Mouse (Mus musculus): ENCODE measurements at regions not wholly inside any gene's neighbourhood (a gene's known extent, or its start where the extent isn't known, plus 50 kb on each side); places are given as distances from the start of the nearest gene placed in this dataset.
"Not testable (repeated sequence)": the region's sequence is repeated elsewhere in the genome, so short reads cannot be mapped to it uniquely, and the experiment has no call there.

DNA sequence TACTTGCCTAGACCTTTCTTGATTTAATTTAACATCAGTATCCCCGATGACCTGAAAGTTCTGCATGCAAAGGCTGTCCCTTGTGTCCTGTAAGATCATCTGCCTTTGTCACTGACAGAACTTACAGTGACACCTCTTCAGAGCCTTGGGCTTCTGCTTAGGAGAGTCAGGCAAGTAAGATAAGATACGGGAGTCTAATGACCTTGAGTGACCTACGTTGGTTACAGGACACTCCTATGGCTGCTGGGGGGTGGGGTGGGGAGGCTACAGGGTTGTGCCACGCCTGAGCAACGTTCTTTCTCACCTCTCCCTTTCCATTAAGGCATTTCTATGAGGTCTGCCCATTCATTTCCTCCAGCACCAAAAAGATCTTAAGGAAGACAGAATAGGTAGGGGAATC lies 69.1 kb upstream of the Gadl1 start:
- no peak for ATAC-seq
- Histone ChIP-seq H3K36me3 (ENCODE audit: control insufficient read depth, insufficient read depth) (no peaks in the 10 kb centered on the region), H3K9ac (replicated peaks; ENCODE audit: low read depth, low read length) (no peak overlapping the region), H3K9me3 (ENCODE audit: control insufficient read depth, low read length) (no peaks in the 10 kb centered on the region), H3K27me3 (replicated peaks; ENCODE audit: control insufficient read depth, insufficient read depth, low read length) (no peaks in the 10 kb centered on the region), H3K4me1 (replicated peaks; ENCODE audit: control insufficient read depth, insufficient read depth, low read length) (no peaks in the 10 kb centered on the region), H3K4me2 (ENCODE audit: low read length) (no peak overlapping the region), H3K27ac (ENCODE audit: low read length) (no peak overlapping the region), H3K4me3 (replicated peaks; ENCODE audit: low read length) (no peak overlapping the region)
- 81% methylated on average over 5 of the region's 5 CpGs for WGBS

DNA sequence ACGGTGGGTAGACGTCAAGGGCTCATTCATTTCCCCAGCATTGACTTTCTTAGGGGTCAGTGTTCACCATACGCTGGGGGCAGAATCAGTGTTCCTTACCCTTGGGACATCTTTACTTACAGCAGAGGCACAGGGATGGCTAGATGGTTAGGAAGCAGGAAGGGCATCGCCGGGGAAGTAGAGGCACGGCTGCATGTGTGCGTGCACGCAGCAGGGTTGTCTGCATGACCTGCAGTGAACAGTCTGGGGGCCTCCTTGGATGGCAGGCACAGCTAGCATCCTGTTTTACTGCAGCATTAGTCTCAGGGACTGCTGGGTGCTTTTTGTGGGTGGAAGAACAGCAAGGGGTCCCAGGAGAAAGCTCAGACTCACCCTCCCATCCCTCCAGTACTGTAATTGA lies 68.5 kb upstream of the Gadl1 start:
- H3K27me3 ChIP-seq (replicated peaks; ENCODE audit: control insufficient read depth, insufficient read depth, low read length) = no peaks in the 10 kb centered on the region
- H3K4me2 ChIP-seq (ENCODE audit: low read length) = no peak overlapping the region
- no peaks in the 10 kb centered on the region for H3K9me3 ChIP-seq (ENCODE audit: control insufficient read depth, low read length)
- ATAC-seq = no peak
- H3K27ac ChIP-seq (ENCODE audit: low read length) = no peak overlapping the region
- no peak overlapping the region for H3K9ac ChIP-seq (replicated peaks; ENCODE audit: low read depth, low read length)
- H3K36me3 ChIP-seq (ENCODE audit: control insufficient read depth, insufficient read depth) = no peaks in the 10 kb centered on the region
- no peaks in the 10 kb centered on the region for H3K4me1 ChIP-seq (replicated peaks; ENCODE audit: control insufficient read depth, insufficient read depth, low read length)
- H3K4me3 ChIP-seq (replicated peaks; ENCODE audit: low read length) = no peak overlapping the region
- WGBS = 75% methylated on average over 8 of the region's 8 CpGs

DNA sequence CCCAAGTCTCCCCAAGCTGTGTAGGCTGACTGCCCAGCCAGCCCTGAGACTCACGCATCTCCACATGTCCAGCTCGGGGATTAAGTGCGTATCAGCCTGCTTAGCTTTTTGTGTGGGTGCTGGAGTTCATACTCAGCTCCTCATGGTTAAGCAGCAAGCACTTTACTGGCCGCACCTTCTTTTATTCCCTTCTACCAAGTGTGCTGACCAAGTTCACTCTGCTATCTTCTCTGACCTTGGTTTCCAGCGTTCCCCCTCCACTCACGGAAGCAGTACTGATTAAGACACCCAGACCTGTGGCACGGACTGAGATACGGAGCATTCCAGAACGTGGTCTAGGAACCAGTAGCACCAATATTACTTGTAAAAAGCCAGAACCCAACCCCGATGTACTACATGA lies 67.6 kb upstream of the Gadl1 start:
- H3K27ac ChIP-seq (ENCODE audit: low read length) = no peak overlapping the region
- WGBS = 84% methylated on average over 10 of the region's 10 CpGs
- no peak overlapping the region for H3K4me2 ChIP-seq (ENCODE audit: low read length)
- no peaks in the 10 kb centered on the region for H3K9me3 ChIP-seq (ENCODE audit: control insufficient read depth, low read length)
- H3K4me3 ChIP-seq (replicated peaks; ENCODE audit: low read length) = no peak overlapping the region
- H3K36me3 ChIP-seq (ENCODE audit: control insufficient read depth, insufficient read depth) = no peaks in the 10 kb centered on the region
- H3K27me3 ChIP-seq (replicated peaks; ENCODE audit: control insufficient read depth, insufficient read depth, low read length) = no peaks in the 10 kb centered on the region
- no peaks in the 10 kb centered on the region for H3K4me1 ChIP-seq (replicated peaks; ENCODE audit: control insufficient read depth, insufficient read depth, low read length)
- no peak overlapping the region for H3K9ac ChIP-seq (replicated peaks; ENCODE audit: low read depth, low read length)
- no peak for ATAC-seq

DNA sequence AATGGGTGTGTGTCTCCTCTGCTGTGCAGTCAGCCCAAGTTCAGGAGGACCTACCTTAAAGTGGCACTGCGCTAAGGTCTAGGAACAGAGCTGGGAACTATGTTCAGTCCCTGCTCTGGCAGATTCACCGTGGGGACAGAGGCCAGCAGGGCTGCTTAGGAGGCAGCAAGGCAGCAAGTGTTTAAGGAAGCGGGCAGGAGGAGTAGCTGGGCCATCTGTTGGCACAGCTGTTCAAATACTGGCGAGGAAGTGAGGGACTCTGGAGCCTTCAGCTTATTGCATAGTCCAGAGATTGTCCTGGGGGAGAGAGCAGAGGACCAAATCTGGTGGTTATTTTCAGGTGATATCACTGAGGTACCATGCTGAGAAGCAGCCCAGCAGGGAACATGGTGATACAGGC lies 64.9 kb upstream of the Gadl1 start:
- Histone ChIP-seq H3K4me1 (replicated peaks; ENCODE audit: control insufficient read depth, insufficient read depth, low read length) (no peaks in the 10 kb centered on the region), H3K4me2 (ENCODE audit: low read length) (no peak overlapping the region), H3K27me3 (replicated peaks; ENCODE audit: control insufficient read depth, insufficient read depth, low read length) (no peaks in the 10 kb centered on the region), H3K36me3 (ENCODE audit: control insufficient read depth, insufficient read depth) (no peaks in the 10 kb centered on the region), H3K9me3 (ENCODE audit: control insufficient read depth, low read length) (no peaks in the 10 kb centered on the region), H3K27ac (ENCODE audit: low read length) (no peak overlapping the region), H3K4me3 (replicated peaks; ENCODE audit: low read length) (no peak overlapping the region), H3K9ac (replicated peaks; ENCODE audit: low read depth, low read length) (no peak overlapping the region)
- no peak for ATAC-seq
- 58% methylated on average over 4 of the region's 4 CpGs for WGBS

DNA sequence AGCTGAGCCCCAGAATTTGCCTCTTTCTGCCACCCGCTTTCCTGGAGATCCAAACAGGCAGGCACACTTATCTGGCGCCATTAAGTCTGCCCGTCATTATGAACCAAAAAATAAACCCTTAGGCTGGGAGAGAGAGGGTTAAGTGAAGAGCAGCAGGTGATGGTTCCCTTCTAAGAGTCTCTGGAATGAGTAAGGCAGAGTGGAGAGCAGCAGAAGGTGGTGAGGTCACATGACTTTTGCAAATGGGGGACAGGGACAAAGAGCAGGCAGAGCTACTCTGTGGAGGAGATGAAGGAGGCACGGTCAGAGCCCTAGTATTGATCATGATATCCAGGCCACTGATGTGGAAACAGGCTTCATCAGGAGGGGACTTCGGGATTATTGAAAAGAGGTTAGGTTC lies 64.2 kb upstream of the Gadl1 start:
- 74% methylated on average over 5 of the region's 5 CpGs for WGBS
- Histone ChIP-seq H3K4me2 (ENCODE audit: low read length) (no peak overlapping the region), H3K4me1 (replicated peaks; ENCODE audit: control insufficient read depth, insufficient read depth, low read length) (no peaks in the 10 kb centered on the region), H3K9me3 (ENCODE audit: control insufficient read depth, low read length) (no peaks in the 10 kb centered on the region), H3K27me3 (replicated peaks; ENCODE audit: control insufficient read depth, insufficient read depth, low read length) (no peaks in the 10 kb centered on the region), H3K9ac (replicated peaks; ENCODE audit: low read depth, low read length) (no peak overlapping the region), H3K27ac (ENCODE audit: low read length) (no peak overlapping the region), H3K36me3 (ENCODE audit: control insufficient read depth, insufficient read depth) (no peaks in the 10 kb centered on the region), H3K4me3 (replicated peaks; ENCODE audit: low read length) (no peak overlapping the region)
- ATAC-seq = no peak

DNA sequence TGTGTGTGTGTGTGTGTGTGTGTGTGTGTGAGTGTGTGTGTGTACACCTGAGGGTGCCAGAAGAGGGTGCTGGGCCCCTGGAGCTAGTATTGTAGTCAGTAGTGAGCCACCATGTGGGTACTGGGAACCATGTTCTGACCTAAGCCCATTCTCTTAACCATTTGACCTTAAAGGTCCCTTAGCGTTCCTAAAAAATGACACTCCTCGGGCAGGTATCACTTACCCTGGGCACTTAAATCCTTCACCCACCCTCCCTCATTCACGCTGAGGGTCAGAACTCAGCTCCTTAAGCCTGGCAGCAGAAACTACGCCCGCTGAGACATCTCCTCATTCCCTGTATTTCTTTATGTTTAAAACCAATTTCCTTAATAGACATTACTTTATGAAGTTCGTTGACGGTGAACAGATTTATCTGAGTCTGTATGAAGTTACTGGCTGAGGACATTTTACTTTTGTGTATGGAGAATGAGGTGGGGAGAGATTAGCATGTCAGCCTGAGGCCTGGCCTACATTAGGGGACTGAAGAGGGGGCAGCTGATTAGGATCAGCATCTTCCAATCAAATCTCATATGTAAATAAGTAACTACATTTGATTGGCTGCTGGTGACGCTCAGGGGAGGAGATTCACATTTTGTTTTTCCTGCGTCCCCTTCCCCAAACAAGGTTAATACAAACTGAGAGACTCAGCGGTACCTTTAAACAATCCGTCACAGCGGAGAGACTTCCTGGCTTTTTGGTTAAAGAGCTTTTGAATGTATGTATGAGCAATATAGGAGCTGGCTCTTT lies 61.8 kb upstream of the Gadl1 start:
- Histone ChIP-seq H3K4me2 (ENCODE audit: low read length) (peak overlapping the region; percentile 46), H3K27me3 (replicated peaks; ENCODE audit: control insufficient read depth, insufficient read depth, low read length) (no peaks in the 10 kb centered on the region), H3K9ac (replicated peaks; ENCODE audit: low read depth, low read length) (no peak overlapping the region), H3K4me1 (replicated peaks; ENCODE audit: control insufficient read depth, insufficient read depth, low read length) (no peaks in the 10 kb centered on the region), H3K36me3 (ENCODE audit: control insufficient read depth, insufficient read depth) (no peaks in the 10 kb centered on the region), H3K4me3 (replicated peaks; ENCODE audit: low read length) (peak overlapping the region; percentile 27; the same call in 1 of the 2 replicates), H3K27ac (ENCODE audit: low read length) (no peak overlapping the region), H3K9me3 (ENCODE audit: control insufficient read depth, low read length) (no peaks in the 10 kb centered on the region)
- 39% methylated on average over 12 of the region's 12 CpGs for WGBS
- ATAC-seq = peak; percentile 94

DNA sequence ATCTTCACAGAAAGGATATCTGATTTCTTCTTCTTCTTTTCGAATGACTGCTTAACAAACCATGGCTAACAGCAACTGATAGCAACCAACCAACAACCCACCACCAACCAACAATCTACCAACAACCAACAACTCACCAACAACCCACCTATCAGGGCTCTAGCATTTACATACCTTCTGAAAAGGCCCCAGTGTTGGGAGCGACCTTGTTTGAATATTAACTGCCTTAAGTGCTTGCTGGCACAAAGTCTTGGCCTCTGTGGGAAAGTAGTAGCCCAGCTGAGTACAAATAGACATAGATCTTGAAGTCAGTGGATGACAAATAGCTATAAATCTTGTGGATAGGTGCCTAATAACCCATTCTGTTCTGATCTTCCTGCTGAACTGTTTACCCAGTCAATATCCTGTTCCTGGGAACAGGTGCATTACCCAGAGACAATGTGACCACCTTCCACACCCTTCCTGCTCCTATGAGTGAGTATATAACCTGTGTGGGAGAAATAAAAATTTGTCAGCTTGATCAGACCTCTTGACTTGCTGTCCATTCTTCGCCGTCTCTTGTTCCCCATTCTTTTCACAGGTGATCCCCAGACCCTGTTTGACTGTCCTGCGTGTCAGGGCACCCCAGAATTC lies 55.9 kb upstream of the Gadl1 start:
- H3K27me3 ChIP-seq (replicated peaks; ENCODE audit: control insufficient read depth, insufficient read depth, low read length); H3K4me2 ChIP-seq (ENCODE audit: low read length); ATAC-seq; H3K9me3 ChIP-seq (ENCODE audit: control insufficient read depth, low read length); H3K4me1 ChIP-seq (replicated peaks; ENCODE audit: control insufficient read depth, insufficient read depth, low read length); H3K27ac ChIP-seq (ENCODE audit: low read length); H3K4me3 ChIP-seq (replicated peaks; ENCODE audit: low read length); H3K36me3 ChIP-seq (ENCODE audit: control insufficient read depth, insufficient read depth); H3K9ac ChIP-seq (replicated peaks; ENCODE audit: low read depth, low read length): not testable (repeated sequence)
- 83% methylated on average over 5 of the region's 5 CpGs for WGBS

DNA sequence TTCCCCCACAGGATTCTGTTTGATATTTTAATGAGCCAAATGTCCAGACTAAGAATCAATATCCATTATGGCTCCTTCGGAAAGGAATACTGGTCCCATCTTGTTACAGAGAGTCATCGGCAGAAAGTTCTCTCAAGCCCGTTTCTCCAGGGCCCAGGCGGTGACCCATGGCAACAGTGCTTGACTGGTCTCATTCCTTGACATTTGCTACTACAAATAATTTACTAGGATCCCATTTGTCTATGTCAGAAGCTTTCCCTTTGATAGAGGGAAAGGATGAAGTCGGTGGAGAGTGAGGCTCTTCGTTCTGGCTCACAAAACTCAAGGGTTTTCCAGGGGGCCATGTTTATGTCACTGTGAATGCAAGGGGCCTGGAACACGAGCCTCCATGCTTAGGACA lies 52.0 kb upstream of the Gadl1 start:
- WGBS = 86% methylated on average over 7 of the region's 7 CpGs
- H3K4me3 ChIP-seq (replicated peaks; ENCODE audit: low read length) = no peak overlapping the region
- no peaks in the 10 kb centered on the region for H3K27me3 ChIP-seq (replicated peaks; ENCODE audit: control insufficient read depth, insufficient read depth, low read length)
- H3K4me1 ChIP-seq (replicated peaks; ENCODE audit: control insufficient read depth, insufficient read depth, low read length) = no peaks in the 10 kb centered on the region
- H3K4me2 ChIP-seq (ENCODE audit: low read length) = no peak overlapping the region
- no peaks in the 10 kb centered on the region for H3K36me3 ChIP-seq (ENCODE audit: control insufficient read depth, insufficient read depth)
- no peak overlapping the region for H3K9ac ChIP-seq (replicated peaks; ENCODE audit: low read depth, low read length)
- ATAC-seq = no peak
- H3K27ac ChIP-seq (ENCODE audit: low read length) = no peak overlapping the region
- no peaks in the 10 kb centered on the region for H3K9me3 ChIP-seq (ENCODE audit: control insufficient read depth, low read length)

DNA sequence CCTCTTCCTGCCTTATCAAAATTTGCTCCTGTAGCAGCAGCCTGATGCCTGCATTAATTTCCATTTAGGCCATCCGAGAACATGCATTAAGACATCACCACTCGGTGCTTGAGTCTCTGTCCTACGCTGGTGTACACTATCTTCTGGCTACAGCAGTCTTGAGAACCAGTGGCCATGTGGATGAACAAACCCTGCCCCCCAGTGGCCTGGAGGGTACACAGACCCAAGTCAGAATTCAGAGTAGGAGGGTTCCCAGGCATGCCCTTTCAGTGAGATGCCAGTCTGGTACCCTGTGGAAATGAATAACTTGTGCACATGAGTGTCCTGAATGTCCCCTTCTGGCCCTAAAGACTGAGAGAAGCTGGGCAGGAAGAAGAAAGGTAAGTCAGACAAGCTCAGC lies 50.4 kb upstream of the Gadl1 start:
- H3K4me3 ChIP-seq (replicated peaks; ENCODE audit: low read length) = no peak overlapping the region
- no peak for ATAC-seq
- 88% methylated on average over 3 of the region's 3 CpGs for WGBS
- H3K4me2 ChIP-seq (ENCODE audit: low read length) = no peak overlapping the region
- H3K36me3 ChIP-seq (ENCODE audit: control insufficient read depth, insufficient read depth) = no peaks in the 10 kb centered on the region
- H3K9me3 ChIP-seq (ENCODE audit: control insufficient read depth, low read length) = no peaks in the 10 kb centered on the region
- no peak overlapping the region for H3K27ac ChIP-seq (ENCODE audit: low read length)
- H3K27me3 ChIP-seq (replicated peaks; ENCODE audit: control insufficient read depth, insufficient read depth, low read length) = no peaks in the 10 kb centered on the region
- no peaks in the 10 kb centered on the region for H3K4me1 ChIP-seq (replicated peaks; ENCODE audit: control insufficient read depth, insufficient read depth, low read length)
- no peak overlapping the region for H3K9ac ChIP-seq (replicated peaks; ENCODE audit: low read depth, low read length)
